Mouse (Mus musculus) kidney, postnatal 0 days (tissue): ENCODE measurements around the gene Fam160b1. TPM values are rescaled to one million over a fixed set of nuclear protein-coding genes. Genes with fewer than 3 reads are reported as not detected.

ENCODE experiments used
- ATAC-seq: fragments of 200-750 bp; cut with Nextera tagmentation; replicated peaks from 2 replicates; pipeline ENCODE4 v1.8.0; 2017; ENCODE audit warnings: low read depth, moderate number of reproducible peaks, moderate TSS enrichment, moderate library complexity; ENCODE audit not compliant: low FRiP score
- DNase-seq: peaks from one replicate; pipeline ENCODE4 v3.0.0-alpha.2; 2016; ENCODE audit warnings: low spot score
- H3K27ac ChIP-seq: fragments of 300-500 bp; sonication (generic); 2 replicates; pipeline ENCODE4 v1.5.1; 2014; ENCODE audit warnings: mild to moderate bottlenecking
- H3K27me3 ChIP-seq: fragments of 300-500 bp; sonication (generic); 2 replicates; pipeline ENCODE4 v1.6.1; 2014; ENCODE audit warnings: low read length, mixed read lengths; ENCODE audit not compliant: insufficient read depth
- H3K36me3 ChIP-seq: fragments of 300-500 bp; sonication (generic); 2 replicates; pipeline ENCODE4 v1.6.1; 2014; ENCODE audit warnings: low read length, mixed read lengths; ENCODE audit not compliant: insufficient read depth
- H3K4me1 ChIP-seq: fragments of 300-500 bp; sonication (generic); replicated peaks from 2 replicates; pipeline ENCODE4 v1.6.1; 2014; ENCODE audit warnings: antibody characterized with exemption, low read length, mixed read lengths; ENCODE audit not compliant: insufficient read depth
- H3K4me2 ChIP-seq: fragments of 300-500 bp; sonication (generic); 2 replicates; pipeline ENCODE4 v1.6.1; 2014; ENCODE audit warnings: mild to moderate bottlenecking, low read length, moderate library complexity, mixed read lengths
- H3K4me3 ChIP-seq: fragments of 300-500 bp; sonication (generic); replicated peaks from 2 replicates; pipeline ENCODE4 v1.5.1; 2014; ENCODE audit warnings: low read depth, low read length
- H3K9ac ChIP-seq: fragments of 300-500 bp; sonication (generic); 2 replicates; pipeline ENCODE4 v1.6.1; 2014; ENCODE audit warnings: low read depth, low read length
- H3K9me3 ChIP-seq: fragments of 300-500 bp; sonication (generic); replicated peaks from 2 replicates; pipeline ENCODE4 v1.6.1; 2016; ENCODE audit warnings: low read length, inconsistent platforms, mixed read lengths
- CTCF ChIP-seq: IDR thresholded peaks from 2 replicates; pipeline ENCODE4 v1.5.1; 2016; ENCODE audit warnings: antibody characterized with exemption, low read depth, mild to moderate bottlenecking, moderate library complexity
- WGBS: fragments of 180-500 bp; shearing (Covaris S2); extraction: QIAGEN DNeasy Blood & Tissue Kit; methylation state at CpG from one replicate; pipeline ENCODE4 v1.1.7; 2014; 5-methylcytosine and 5-hydroxymethylcytosine counted together
- polyA plus RNA-seq: library from polyadenylated mRNA; unstranded; fragments of >200 nt; fragmentation: Nextera tagmentation; extraction: Ambion mirVana; gene quantifications from 2 replicates; pipeline ENCODE4 v1.2.1, GENCODE M21; 2015

Fam160b1 gene
- polyA plus RNA-seq, 1 experiment from 2014 or later, result 12.8 TPM

GRCm38 (mm10) chr19:57367849-57368387, 7.4 kb downstream of the Fam160b1 start:
- Histone ChIP-seq H3K4me3 (no peak overlapping the region), H3K4me2 (no peak overlapping the region), H3K27me3 (no peaks in the 10 kb centered on the region), H3K9me3 (no peaks in the 10 kb centered on the region), H3K27ac (no peak overlapping the region), H3K9ac (no peak overlapping the region), H3K36me3 (peaks cover 36% of the 10 kb centered on the region; the same call in 1 of the 2 replicates), H3K4me1 (peaks cover 24% of the 10 kb centered on the region)
- WGBS, result 78% methylated on average over 11 of the region's 11 CpGs
- DNase-seq, result no peak
- no peak for TF ChIP-seq CTCF
- no peak for ATAC-seq

DNA sequence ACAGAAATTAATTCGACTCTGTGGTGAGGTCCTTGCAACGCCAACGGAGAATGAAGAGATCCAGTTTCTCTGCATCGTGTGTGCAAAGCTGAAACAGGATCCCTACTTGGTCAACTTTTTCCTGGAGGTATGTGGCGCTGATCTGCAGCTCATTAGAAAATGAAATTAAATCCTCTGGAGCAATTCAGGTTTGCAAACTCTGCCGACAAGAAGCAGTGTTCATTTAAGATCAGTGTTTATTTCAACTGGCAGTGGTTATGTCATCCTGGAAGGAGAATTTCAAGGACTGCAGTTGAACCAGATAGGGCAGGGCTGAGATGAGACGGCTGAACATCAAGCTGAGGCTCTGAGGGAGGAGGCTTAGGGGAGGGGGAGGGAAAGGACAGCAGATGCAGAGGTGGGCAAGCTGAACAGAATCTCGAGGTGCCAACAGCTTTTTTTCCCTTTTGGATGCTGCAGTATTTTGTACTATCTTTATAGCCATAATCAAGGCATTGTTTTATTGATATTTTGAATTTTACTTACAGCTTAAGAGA, 12.9 kb downstream of the Fam160b1 start:
- Histone ChIP-seq H3K9me3 (no peaks in the 10 kb centered on the region), H3K4me2 (no peak overlapping the region), H3K9ac (no peak overlapping the region), H3K27me3 (no peaks in the 10 kb centered on the region), H3K4me1 (no peaks in the 10 kb centered on the region), H3K4me3 (no peak overlapping the region), H3K27ac (no peak overlapping the region), H3K36me3 (peaks cover 72% of the 10 kb centered on the region)
- 59% methylated on average over 8 of the region's 8 CpGs for WGBS
- DNase-seq (peak; percentile 42), ATAC-seq (no peak)
- no peak for TF ChIP-seq CTCF

DNA sequence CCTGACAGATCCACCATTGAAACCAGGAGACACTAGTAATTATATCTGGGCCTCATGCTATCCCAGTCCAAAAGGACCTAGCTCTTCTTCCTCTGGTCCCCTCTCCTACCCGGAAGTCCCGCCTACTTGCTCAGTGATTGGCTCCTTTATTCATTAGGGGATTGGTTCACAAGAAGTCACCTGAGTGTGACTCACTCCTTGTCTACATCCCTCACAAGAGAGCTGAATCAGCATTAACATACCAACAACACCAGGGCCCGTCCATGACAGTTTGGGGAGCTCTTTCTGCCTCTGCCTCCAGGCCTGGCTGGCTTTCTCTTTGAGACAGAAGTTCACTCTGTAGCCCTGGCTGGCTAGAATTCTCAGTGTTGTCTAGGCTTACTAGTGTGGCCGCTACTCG, 14.7 kb downstream of the Fam160b1 start:
- no peak for TF ChIP-seq CTCF
- 84% methylated on average over 5 of the region's 5 CpGs for WGBS
- ATAC-seq, result no peak
- H3K4me1 ChIP-seq, result no peaks in the 10 kb centered on the region
- peaks cover 76% of the 10 kb centered on the region for H3K36me3 ChIP-seq
- H3K9ac ChIP-seq, result no peak overlapping the region
- no peak overlapping the region for H3K4me3 ChIP-seq
- H3K9me3 ChIP-seq, result no peaks in the 10 kb centered on the region
- no peak for DNase-seq
- no peak overlapping the region for H3K27ac ChIP-seq
- H3K4me2 ChIP-seq, result no peak overlapping the region
- H3K27me3 ChIP-seq, result no peaks in the 10 kb centered on the region

- Histone ChIP-seq H3K27ac (no peak overlapping the region), H3K9ac (no peak overlapping the region), H3K4me3 (no peak overlapping the region), H3K27me3 (no peaks in the 10 kb centered on the region), H3K36me3 (peaks cover 77% of the 10 kb centered on the region), H3K9me3 (no peaks in the 10 kb centered on the region), H3K4me2 (no peak overlapping the region), H3K4me1 (no peaks in the 10 kb centered on the region)
- DNase-seq (no peak), ATAC-seq (no peak)
- no peak for TF ChIP-seq CTCF
- WGBS, result 85% methylated on average over 11 of the region's 11 CpGs
Measured at GRCm38 (mm10) chr19:57375746-57376145, 15.3 kb downstream of the Fam160b1 start.

DNA sequence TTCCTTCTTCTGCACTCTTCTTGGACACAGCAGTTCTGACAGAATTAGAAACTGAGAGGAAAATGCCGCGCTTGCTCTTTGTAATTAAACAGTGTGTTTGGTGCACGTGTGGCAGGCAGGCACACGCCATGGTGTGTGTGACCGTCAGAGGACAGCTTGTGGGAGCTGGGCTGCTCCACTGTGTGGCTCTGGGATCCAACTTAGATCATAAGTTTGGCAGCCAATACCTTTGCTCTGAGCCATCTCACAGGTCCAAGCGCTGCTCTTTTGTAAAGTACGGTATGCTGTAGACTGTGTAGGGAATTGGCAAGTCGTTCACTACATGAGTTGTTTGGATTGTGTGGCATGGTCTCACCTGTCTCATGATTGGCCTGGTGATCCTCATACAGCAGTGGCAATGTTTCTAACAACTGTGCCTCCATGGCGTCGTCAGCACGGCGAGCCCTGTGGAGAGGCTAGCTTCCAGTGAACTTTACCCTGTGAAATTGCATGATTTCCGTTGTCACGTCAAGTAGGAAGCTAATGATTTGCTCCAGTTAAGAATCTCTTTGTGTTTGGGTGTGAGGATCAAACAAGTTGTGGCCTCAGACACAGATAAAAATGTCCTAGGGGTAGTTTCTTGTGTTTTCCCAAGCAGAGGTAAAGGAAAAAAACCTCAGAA, 16.7 kb downstream of the Fam160b1 start:
- Histone ChIP-seq H3K9me3 (no peaks in the 10 kb centered on the region), H3K27ac (no peak overlapping the region), H3K4me3 (no peak overlapping the region), H3K4me1 (no peaks in the 10 kb centered on the region), H3K9ac (no peak overlapping the region), H3K4me2 (no peak overlapping the region), H3K36me3 (peaks cover 76% of the 10 kb centered on the region), H3K27me3 (no peaks in the 10 kb centered on the region)
- TF ChIP-seq CTCF, result no peak
- no peak for DNase-seq
- ATAC-seq, result no peak
- WGBS, result 93% methylated on average over 14 of the region's 14 CpGs

- Histone ChIP-seq H3K4me2 (no peak overlapping the region), H3K4me1 (no peaks in the 10 kb centered on the region), H3K36me3 (peaks cover 67% of the 10 kb centered on the region), H3K9ac (no peak overlapping the region), H3K9me3 (no peaks in the 10 kb centered on the region), H3K27ac (no peak overlapping the region), H3K4me3 (no peak overlapping the region), H3K27me3 (no peaks in the 10 kb centered on the region)
- TF ChIP-seq CTCF, result no peak
- DNase-seq, result no peak
- ATAC-seq, result no peak
- WGBS, result 75% methylated on average over 17 of the region's 17 CpGs
Measured at GRCm38 (mm10) chr19:57386176-57386693, 25.8 kb downstream of the Fam160b1 start.
